Mouse (Mus musculus): ENCODE results near the gene Galc.

DNA sequence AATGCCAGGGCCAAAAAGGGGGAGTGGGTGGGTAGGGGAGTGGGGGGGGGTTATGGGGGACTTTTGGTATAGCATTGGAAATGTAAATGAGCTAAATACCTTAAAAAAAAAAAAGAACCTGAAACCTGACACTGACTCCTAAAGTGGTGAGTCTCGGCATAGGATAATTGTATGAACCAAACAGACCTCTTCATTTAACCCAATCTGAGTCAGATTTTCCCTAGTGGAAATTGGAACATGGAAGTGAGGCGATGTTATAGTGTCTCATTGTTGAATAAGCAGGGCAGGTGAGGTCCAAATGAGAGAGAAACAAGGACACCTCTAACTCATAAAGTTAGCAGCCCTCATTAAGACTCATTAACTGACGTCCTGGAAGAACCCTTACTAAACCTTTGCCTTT, 25.2 kb upstream of the Galc start:
- TF ChIP-seq GATA1 (IDR thresholded peaks at IDR 0.05; ENCODE audit: borderline replicate concordance, low read length) (no peak), FLI1 (IDR thresholded peaks at IDR 0.05; ENCODE audit: low read length) (no peak)

Measured in megakaryocyte, embryonic 14.5 days (primary cell).